Mouse (Mus musculus): Measurements from ENCODE around the gene Rundc3a.
"Not testable (repeated sequence)": the region's sequence is repeated elsewhere in the genome, so short reads cannot be mapped to it uniquely, and the experiment has no call there.

Gene Rundc3a

GRCm38 (mm10) chr11:102393238-102393634 is at the start of gene Rundc3a:
Rundc3a (plus strand) TSS chr11:102393403.
- peak; percentile 62 for DNase-seq

- DNase-seq, result no peak
Measured at GRCm38 (mm10) chr11:102344458-102344857, 48.7 kb upstream of the Rundc3a start.

GRCm38 (mm10) chr11:102346926-102347325 is 46.3 kb upstream of the Rundc3a start:
- no peak for DNase-seq

GRCm38 (mm10) chr11:102347683-102348082 is 45.5 kb upstream of the Rundc3a start:
- no peak for DNase-seq

GRCm38 (mm10) chr11:102348101-102348585 is 45.1 kb upstream of the Rundc3a start:
- DNase-seq, result no peak

GRCm38 (mm10) chr11:102348771-102349170 is 44.4 kb upstream of the Rundc3a start:
- DNase-seq, result no peak

- no peak for DNase-seq
Measured at GRCm38 (mm10) chr11:102349189-102349954, 43.8 kb upstream of the Rundc3a start.

GRCm38 (mm10) chr11:102350416-102350815 is 42.8 kb upstream of the Rundc3a start:
- DNase-seq, result no peak

GRCm38 (mm10) chr11:102350981-102351523 is 42.2 kb upstream of the Rundc3a start:
- DNase-seq, result no peak

- DNase-seq, result no peak
Measured at GRCm38 (mm10) chr11:102352378-102352777, 40.8 kb upstream of the Rundc3a start.

GRCm38 (mm10) chr11:102353021-102353431 is 40.2 kb upstream of the Rundc3a start:
- DNase-seq, result no peak

GRCm38 (mm10) chr11:102355501-102355900 is 37.7 kb upstream of the Rundc3a start:
- DNase-seq, result no peak

- DNase-seq, result no peak
Measured at GRCm38 (mm10) chr11:102356190-102356589, 37.0 kb upstream of the Rundc3a start.

GRCm38 (mm10) chr11:102356636-102357350 is 36.4 kb upstream of the Rundc3a start:
- no peak for DNase-seq

- DNase-seq, result no peak
Measured at GRCm38 (mm10) chr11:102358365-102358764, 34.8 kb upstream of the Rundc3a start.

- DNase-seq, result no peak
Measured at GRCm38 (mm10) chr11:102361776-102362495, 31.3 kb upstream of the Rundc3a start.

GRCm38 (mm10) chr11:102363623-102364022 is 29.6 kb upstream of the Rundc3a start:
- no peak for DNase-seq

GRCm38 (mm10) chr11:102364570-102365371 is 28.4 kb upstream of the Rundc3a start:
- DNase-seq, result no peak

- no peak for DNase-seq
Measured at GRCm38 (mm10) chr11:102365699-102366098, 27.5 kb upstream of the Rundc3a start.

- not testable (repeated sequence) for DNase-seq
Measured at GRCm38 (mm10) chr11:102366103-102366502, 27.1 kb upstream of the Rundc3a start, which contains the start of gene Slc4a1. Slc4a1 (minus strand) TSS chr11:102366203.

GRCm38 (mm10) chr11:102367504-102368280 is 25.5 kb upstream of the Rundc3a start:
- no peak for DNase-seq
